In the genomic region with DNA sequence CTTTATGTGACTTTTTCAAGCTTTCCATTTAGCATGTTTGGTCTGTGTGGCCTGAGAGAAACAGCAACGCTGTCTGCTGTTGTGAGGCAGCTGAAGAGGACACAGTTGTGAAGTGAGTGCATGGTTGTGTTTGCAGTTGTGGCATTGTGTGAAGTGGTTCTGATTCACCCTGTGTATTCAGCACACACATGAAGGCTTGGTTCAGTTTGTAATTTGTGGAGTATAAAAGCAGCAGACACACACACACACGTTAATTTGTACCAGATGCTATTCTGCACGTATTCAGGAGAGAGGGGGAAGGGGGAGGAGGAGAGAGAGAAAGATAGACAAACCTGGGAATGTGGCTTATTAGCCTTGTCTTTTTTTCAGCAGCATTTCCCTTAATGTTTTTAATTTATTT, we compare ENCODE assay signal across 16 mouse cellular contexts.
A peak's percentile ranks its signal among the peaks of the same experiment; 100 is the strongest.
DNase-seq lines count a peak whose midpoint lies in the region; ATAC-seq and TF ChIP-seq lines count a peak whose summit lies in the region.
"Had no signal": no experiment of that assay in that cellular context is flagged by ENCODE, and none has a peak within 500 bp of the region (broad histone marks: within the 10 kb centered on the region; RNA-seq: fewer than 3 reads in every experiment).

No protein-coding gene starts in this region.

- H3K9me3 ChIP-seq in forebrain, postnatal 0 days (ENCODE audit: low read length) = no peaks in the 10 kb centered on the region
- no peaks in the 10 kb centered on the region for H3K9me3 ChIP-seq in forebrain, embryonic 15.5 days
- H3K9me3 ChIP-seq in midbrain, embryonic 15.5 days = no peaks in the 10 kb centered on the region
- H3K9me3 ChIP-seq in midbrain, embryonic 16.5 days (replicated peaks; ENCODE audit: control insufficient read depth, low read length, poor library complexity, severe bottlenecking) = no peaks in the 10 kb centered on the region
- no peaks in the 10 kb centered on the region for H3K9me3 ChIP-seq in embryonic facial prominence, embryonic 15.5 days (replicated peaks)
- H3K9me3 ChIP-seq: liver, embryonic 12.5 days; neural tube, embryonic 12.5 days had no signal

- TF ChIP-seq CTCF in forebrain, postnatal 0 days (IDR thresholded peaks at IDR 0.05; ENCODE audit: low read depth) = no peak

- no peak for DNase-seq in forebrain, postnatal 0 days
- no peak for DNase-seq in adrenal gland, postnatal 10 days
- no peak for DNase-seq in layer of hippocampus, postnatal 36 days
- no peak for DNase-seq in neural tube, embryonic 10.5 days (ENCODE audit: extremely low spot score, low spot score)
- DNase-seq: cerebellum, adult 11-12 months; heart, adult 11 months; heart, postnatal 4 days; kidney, postnatal 10 days; right cerebral cortex, postnatal 14 days had no signal

- no peaks in the 10 kb centered on the region for H3K27me3 ChIP-seq in forebrain, postnatal 0 days (ENCODE audit: insufficient read depth, low read length)
- H3K27me3 ChIP-seq in forebrain, embryonic 15.5 days = no peaks in the 10 kb centered on the region
- no peaks in the 10 kb centered on the region for H3K27me3 ChIP-seq in midbrain, embryonic 15.5 days (replicated peaks)
- no peaks in the 10 kb centered on the region for H3K27me3 ChIP-seq in midbrain, embryonic 16.5 days (ENCODE audit: control insufficient read depth, insufficient read depth, low read depth, low read length)
- no peaks in the 10 kb centered on the region for H3K27me3 ChIP-seq in embryonic facial prominence, embryonic 15.5 days
- H3K27me3 ChIP-seq: liver, embryonic 12.5 days; neural tube, embryonic 12.5 days had no signal

- H3K36me3 ChIP-seq in forebrain, postnatal 0 days (ENCODE audit: insufficient read depth) = no peaks in the 10 kb centered on the region
- H3K36me3 ChIP-seq in forebrain, embryonic 15.5 days = no peaks in the 10 kb centered on the region
- H3K36me3 ChIP-seq in midbrain, embryonic 15.5 days (replicated peaks) = no peaks in the 10 kb centered on the region
- H3K36me3 ChIP-seq in midbrain, embryonic 16.5 days (ENCODE audit: control insufficient read depth, insufficient read depth, low read length) = no peaks in the 10 kb centered on the region
- H3K36me3 ChIP-seq in embryonic facial prominence, embryonic 15.5 days = no peaks in the 10 kb centered on the region
- H3K36me3 ChIP-seq: neural tube, embryonic 12.5 days had no signal

- H3K4me2 ChIP-seq in forebrain, postnatal 0 days (ENCODE audit: low read depth) = no peak overlapping the region
- H3K4me2 ChIP-seq in forebrain, embryonic 15.5 days (replicated peaks) = no peak overlapping the region
- H3K4me2 ChIP-seq in midbrain, embryonic 15.5 days = no peak overlapping the region
- H3K4me2 ChIP-seq in midbrain, embryonic 16.5 days (ENCODE audit: low read length) = no peak overlapping the region
- H3K4me2 ChIP-seq in embryonic facial prominence, embryonic 15.5 days (replicated peaks) = no peak overlapping the region
- H3K4me2 ChIP-seq: liver, embryonic 12.5 days; neural tube, embryonic 12.5 days had no signal

- H3K4me3 ChIP-seq in forebrain, postnatal 0 days (ENCODE audit: low read depth, low read length) = no peak overlapping the region
- no peak overlapping the region for H3K4me3 ChIP-seq in forebrain, embryonic 15.5 days
- H3K4me3 ChIP-seq in midbrain, embryonic 15.5 days = no peak overlapping the region
- H3K4me3 ChIP-seq in midbrain, embryonic 16.5 days (ENCODE audit: low read depth, low read length) = no peak overlapping the region
- no peak overlapping the region for H3K4me3 ChIP-seq in embryonic facial prominence, embryonic 15.5 days (replicated peaks)
- H3K4me3 ChIP-seq: liver, embryonic 12.5 days; neural tube, embryonic 12.5 days had no signal

- peak; percentile 53 for ATAC-seq in forebrain, postnatal 0 days
- no peak for ATAC-seq in forebrain, embryonic 15.5 days (replicated peaks)
- peak; percentile 37; the same call in 1 of the 2 replicates for ATAC-seq in midbrain, embryonic 15.5 days (replicated peaks)
- ATAC-seq in midbrain, embryonic 16.5 days = no peak
- ATAC-seq in embryonic facial prominence, embryonic 15.5 days (ENCODE audit: insufficient number of reproducible peaks, low FRiP score, low TSS enrichment, low read depth) = no peak
- ATAC-seq: intestine, postnatal 0 days; liver, embryonic 12.5 days had no signal

- H3K4me1 ChIP-seq in forebrain, postnatal 0 days (ENCODE audit: insufficient read depth) = no peaks in the 10 kb centered on the region
- peaks cover 18% of the 10 kb centered on the region for H3K4me1 ChIP-seq in forebrain, embryonic 15.5 days
- no peaks in the 10 kb centered on the region for H3K4me1 ChIP-seq in midbrain, embryonic 15.5 days
- H3K4me1 ChIP-seq in midbrain, embryonic 16.5 days (ENCODE audit: control insufficient read depth, insufficient read depth, low read length) = 0 out of 2 replicates have a peak, but pooled peaks cover 2% of the 10 kb centered on the region
- H3K4me1 ChIP-seq in embryonic facial prominence, embryonic 15.5 days = peaks cover 19% of the 10 kb centered on the region

- 29% methylated on average over 3 of the region's 3 CpGs for WGBS in forebrain, postnatal 0 days
- WGBS in forebrain, embryonic 15.5 days = 36% methylated on average over 3 of the region's 3 CpGs
- WGBS in midbrain, embryonic 15.5 days = 61% methylated on average over 3 of the region's 3 CpGs
- 59% methylated on average over 3 of the region's 3 CpGs for WGBS in midbrain, embryonic 16.5 days
- WGBS in embryonic facial prominence, embryonic 15.5 days = 17% methylated on average over 3 of the region's 3 CpGs

- H3K27ac ChIP-seq in forebrain, postnatal 0 days (ENCODE audit: low read depth, low read length) = 0 out of 2 replicates have a peak overlapping the region, but pooled peaks have one; percentile 3
- H3K27ac ChIP-seq in forebrain, embryonic 15.5 days (replicated peaks) = no peak overlapping the region
- no peak overlapping the region for H3K27ac ChIP-seq in midbrain, embryonic 15.5 days
- no peak overlapping the region for H3K27ac ChIP-seq in midbrain, embryonic 16.5 days (ENCODE audit: low read length)
- peak overlapping the region; percentile 24; the same call in 1 of the 2 replicates for H3K27ac ChIP-seq in embryonic facial prominence, embryonic 15.5 days (replicated peaks)
- H3K27ac ChIP-seq: liver, embryonic 12.5 days; neural tube, embryonic 12.5 days had no signal

- H3K9ac ChIP-seq in forebrain, postnatal 0 days = no peak overlapping the region
- H3K9ac ChIP-seq in forebrain, embryonic 15.5 days (replicated peaks) = no peak overlapping the region
- H3K9ac ChIP-seq in midbrain, embryonic 15.5 days = no peak overlapping the region
- H3K9ac ChIP-seq in midbrain, embryonic 16.5 days (ENCODE audit: low read depth, low read length) = no peak overlapping the region
- no peak overlapping the region for H3K9ac ChIP-seq in embryonic facial prominence, embryonic 15.5 days
- H3K9ac ChIP-seq: liver, embryonic 12.5 days; neural tube, embryonic 12.5 days had no signal

Comparison
In these comparisons a context has a peak if more than half of its experiments do, and no peak if none do; other contexts are left out.
1. ATAC-seq: peak in forebrain, postnatal 0 days (single experiment) and midbrain, embryonic 15.5 days (single experiment); none in forebrain, embryonic 15.5 days (single experiment), midbrain, embryonic 16.5 days (single experiment) and embryonic facial prominence, embryonic 15.5 days (single experiment).
2. H3K27ac ChIP-seq: peak in forebrain, postnatal 0 days (single experiment) and embryonic facial prominence, embryonic 15.5 days (single experiment); none in forebrain, embryonic 15.5 days (single experiment), midbrain, embryonic 15.5 days (single experiment) and midbrain, embryonic 16.5 days (single experiment).